8 mouse cellular contexts compared by ENCODE assay signal in genomic region chr1:86472197-86472952, GRCm38 (mm10). TPM values are rescaled to one million over a fixed set of nuclear protein-coding genes. Genes with fewer than 3 reads are reported as not detected.
A peak's percentile ranks its signal among the peaks of the same experiment; 100 is the strongest.
DNase-seq lines count a peak whose midpoint lies in the region; ATAC-seq and TF ChIP-seq lines count a peak whose summit lies in the region.

No protein-coding gene starts in this region.

- DNase-seq in MN1 (ENCODE audit: low spot score), result peak; percentile 83
- DNase-seq in forebrain, embryonic 11.5 days (ENCODE audit: low spot score), result peak; percentile 74
- DNase-seq in heart, postnatal 10 days, result peak; percentile 86 to 89
- peak; percentile 87 to 89 for DNase-seq in kidney, postnatal 36 days
- no peak for DNase-seq in spleen, adult 2 months (ENCODE audit: low read depth in 1 of 2, low spot score in 2 of 2)
- no peak for DNase-seq in layer of hippocampus, adult 18-20 months (ENCODE audit: low spot score in 2 of 2)

- peak overlapping the region; percentile 100 for H3K27ac ChIP-seq in brown adipose tissue, adult 24 weeks (replicated peaks; ENCODE audit: low read depth, low read length)
- H3K27ac ChIP-seq in forebrain, embryonic 11.5 days (ENCODE audit: low read depth, low read length), result peak overlapping the region; percentile 53; the same call in 1 of the 2 replicates
- peak overlapping the region; percentile 36 for H3K27ac ChIP-seq in spleen, adult 2 months (ENCODE audit: insufficient read depth, low read length)

- no peaks in the 10 kb centered on the region for H3K36me3 ChIP-seq in forebrain, embryonic 11.5 days (ENCODE audit: control insufficient read depth, insufficient read depth, low read length)
- peaks cover 2% of the 10 kb centered on the region for H3K36me3 ChIP-seq in megakaryocyte, embryonic 14.5 days (replicated peaks; ENCODE audit: low read length)
- H3K36me3 ChIP-seq in spleen, adult 2 months (ENCODE audit: control insufficient read depth, insufficient read depth, low read length), result no peaks in the 10 kb centered on the region

- ATAC-seq in forebrain, embryonic 11.5 days (replicated peaks; ENCODE audit: low FRiP score), result peak; percentile 46; the same call in 1 of the 2 replicates

- no peak for TF ChIP-seq POLR2A in spleen, adult 2 months (IDR thresholded peaks at IDR 0.05; ENCODE audit: low read depth, low read length)

- TF ChIP-seq CTCF in spleen, adult 2 months (IDR thresholded peaks at IDR 0.05; ENCODE audit: extremely low read depth, insufficient read depth, insufficient read length, insufficient replicate concordance), result no peak

- H3K4me1 ChIP-seq in brown adipose tissue, adult 24 weeks (ENCODE audit: control insufficient read depth, insufficient read depth, insufficient read length, low read length), result peaks cover 11% of the 10 kb centered on the region
- H3K4me1 ChIP-seq in forebrain, embryonic 11.5 days (replicated peaks; ENCODE audit: control insufficient read depth, insufficient read depth, low read length), result peaks cover 6% of the 10 kb centered on the region; the same call in 1 of the 2 replicates
- peaks cover 59% of the 10 kb centered on the region for H3K4me1 ChIP-seq in megakaryocyte, embryonic 14.5 days
- peaks cover 10% of the 10 kb centered on the region for H3K4me1 ChIP-seq in spleen, adult 2 months (ENCODE audit: control insufficient read depth, insufficient read depth, insufficient read length)

- H3K9ac ChIP-seq in forebrain, embryonic 11.5 days (ENCODE audit: low read length), result peak overlapping the region; percentile 51

- 24% methylated on average over 31 of the region's 31 CpGs for WGBS in forebrain, embryonic 11.5 days
- WGBS in spleen, adult 2 months, result 18% methylated on average over 31 of the region's 31 CpGs

- peak overlapping the region; percentile 31; the same call in 1 of the 2 replicates for H3K4me2 ChIP-seq in forebrain, embryonic 11.5 days (ENCODE audit: low read depth, low read length, severe bottlenecking)

- no peaks in the 10 kb centered on the region for H3K9me3 ChIP-seq in forebrain, embryonic 11.5 days (ENCODE audit: control insufficient read depth, low read length)
- H3K9me3 ChIP-seq in megakaryocyte, embryonic 14.5 days, result no peaks in the 10 kb centered on the region

- no peaks in the 10 kb centered on the region for H3K27me3 ChIP-seq in forebrain, embryonic 11.5 days (ENCODE audit: control insufficient read depth, insufficient read depth, low read length)
- H3K27me3 ChIP-seq in megakaryocyte, embryonic 14.5 days (replicated peaks), result no peaks in the 10 kb centered on the region
- H3K27me3 ChIP-seq in spleen, adult 2 months (ENCODE audit: control insufficient read depth, insufficient read depth, low read length), result no peaks in the 10 kb centered on the region

- intact Hi-C loops in heart, postnatal 10 days (cut with DNase I), result loop anchor here (1.0 to 2.0 kb wide), 5 partner anchors 15 to 60 kb away; no protein-coding TSS in a partner anchor

- H3K4me3 ChIP-seq in brown adipose tissue, adult 24 weeks (ENCODE audit: insufficient read depth, low read depth, low read length), result peak overlapping the region; percentile 47
- no peak overlapping the region for H3K4me3 ChIP-seq in forebrain, embryonic 11.5 days (ENCODE audit: low read depth, low read length)
- H3K4me3 ChIP-seq in megakaryocyte, embryonic 14.5 days (replicated peaks), result peak overlapping the region; percentile 87
- 0 out of 2 replicates have a peak overlapping the region, but pooled peaks have one; percentile 3 for H3K4me3 ChIP-seq in spleen, adult 2 months (ENCODE audit: extremely low read depth, insufficient read depth, insufficient read length)

RNA-seq across cellular contexts. Expression of gene Tex44, which starts 46.2 kb away (rescaled TPM):
- polyA plus RNA-seq in brown adipose tissue, adult 24 weeks (2012; ENCODE audit: insufficient read depth, insufficient read length, missing spikeins), result not detected in 2 replicates
- polyA plus RNA-seq in forebrain, embryonic 11.5 days (2014; fragmentation: Nextera tagmentation; extraction: Ambion mirVana), result not detected in 2 replicates
- not detected for total RNA-seq in heart, postnatal 10 days (2021)
- not detected in 2 replicates for polyA plus RNA-seq in megakaryocyte, embryonic 14.5 days (2012; ENCODE audit: insufficient read depth, low replicate concordance)
- not detected in 2 replicates for polyA plus RNA-seq in spleen, adult 2 months (2012; rRNA removed)
- total RNA-seq in layer of hippocampus, adult 18-20 months (2021), result not detected

RNA-seq across cellular contexts. Expression of gene Nmur1, which starts 46.3 kb away (rescaled TPM):
- polyA plus RNA-seq in brown adipose tissue, adult 24 weeks (2012; ENCODE audit: insufficient read depth, insufficient read length, missing spikeins), result not detected in 2 replicates
- polyA plus RNA-seq in forebrain, embryonic 11.5 days (2014; fragmentation: Nextera tagmentation; extraction: Ambion mirVana), result 0.72 TPM in 1 of 2 replicates, not detected in the other
- total RNA-seq in heart, postnatal 10 days (2021), result not detected
- 2.4 TPM in 1 of 2 replicates, not detected in the other for polyA plus RNA-seq in megakaryocyte, embryonic 14.5 days (2012; ENCODE audit: insufficient read depth, low replicate concordance)
- polyA plus RNA-seq in spleen, adult 2 months (2012; rRNA removed), result 0.11 and 0.34 TPM in 2 replicates
- not detected for total RNA-seq in layer of hippocampus, adult 18-20 months (2021)

RNA-seq across cellular contexts. Expression of gene Ptma, which starts 54.2 kb away (rescaled TPM):
- polyA plus RNA-seq in brown adipose tissue, adult 24 weeks (2012; ENCODE audit: insufficient read depth, insufficient read length, missing spikeins), result 280 and 322 TPM in 2 replicates
- 3,230 and 3,412 TPM in 2 replicates for polyA plus RNA-seq in forebrain, embryonic 11.5 days (2014; fragmentation: Nextera tagmentation; extraction: Ambion mirVana)
- total RNA-seq in heart, postnatal 10 days (2021), result 100 to 1,000 TPM; 535 to 599 TPM
- 6,261 and 14,151 TPM in 2 replicates for polyA plus RNA-seq in megakaryocyte, embryonic 14.5 days (2012; ENCODE audit: insufficient read depth, low replicate concordance)
- 915 and 918 TPM in 2 replicates for polyA plus RNA-seq in spleen, adult 2 months (2012; rRNA removed)
- 100 to 1,000 TPM; 470 to 490 TPM for total RNA-seq in layer of hippocampus, adult 18-20 months (2021)

Comparison
In these comparisons a context has a peak if more than half of its experiments do, and no peak if none do; other contexts are left out.
1. DNase-seq: peak in MN1 (single experiment), forebrain, embryonic 11.5 days (single experiment), heart, postnatal 10 days (2 of 2) and kidney, postnatal 36 days (2 of 2); none in spleen, adult 2 months (0 of 2) and layer of hippocampus, adult 18-20 months (0 of 2).
2. H3K27ac ChIP-seq: peak in every context shown above with its lines; median percentile 100 in brown adipose tissue, adult 24 weeks; 53 in forebrain, embryonic 11.5 days; 36 in spleen, adult 2 months.